Mouse (Mus musculus): Measurements from ENCODE around the gene Mcm5. TPM values are rescaled to one million over a fixed set of nuclear protein-coding genes. Genes with fewer than 3 reads are reported as not detected.

Mcm5 gene
- total and polyA plus RNA-seq, 3 experiments = 397 to 459 TPM; not detected in 1

- TF ChIP-seq NRF1 (IDR thresholded peaks at IDR 0.05; ENCODE audit: insufficient read depth, low read depth, low read length, poor library complexity, severe bottlenecking) (no peak), E2F4 (IDR thresholded peaks at IDR 0.05; ENCODE audit: borderline replicate concordance, low read depth, low read length) (no peak), USF2 (IDR thresholded peaks at IDR 0.05; ENCODE audit: borderline replicate concordance in 1 of 2, insufficient read depth in 1 of 2, low read depth in 1 of 2, low read length in 2 of 2) (no peak), POLR2AphosphoS5 (IDR thresholded peaks at IDR 0.05; ENCODE audit: borderline replicate concordance, low read depth, low read length) (no peak), ETS1 (IDR thresholded peaks at IDR 0.05; ENCODE audit: low read depth, low read length) (0 out of 2 replicates have a peak, but pooled peaks have one; percentile 18), JUND (IDR thresholded peaks at IDR 0.05; ENCODE audit: low read depth, low read length) (no peak), KAT2A (conservative IDR thresholded peaks at IDR 0.05; ENCODE audit: low read depth, low read length) (no peak), HCFC1 (IDR thresholded peaks at IDR 0.05; ENCODE audit: low read depth, low read length) (no peak), POLR2A (IDR thresholded peaks at IDR 0.05; ENCODE audit: control insufficient read depth in 1 of 2, insufficient read depth in 1 of 2, low read depth in 1 of 2, low read length in 2 of 2, poor library complexity in 1 of 2) (no peak), ELF1 (IDR thresholded peaks at IDR 0.05; ENCODE audit: low read depth, low read length) (0 out of 2 replicates have a peak, but pooled peaks have one; percentile 11), MYC (IDR thresholded peaks at IDR 0.05; ENCODE audit: low read depth, low read length) (0 out of 2 replicates have a peak, but pooled peaks have one; percentile 24), MAX (IDR thresholded peaks at IDR 0.05; ENCODE audit: low read length) (peak; percentile 55; the same call in 1 of the 2 replicates), CHD2 (IDR thresholded peaks at IDR 0.05; ENCODE audit: low read length) (no peak), CTCF (IDR thresholded peaks at IDR 0.05 in 2 of 3, conservative IDR thresholded peaks at IDR 0.05 in 1 of 3; ENCODE audit: control insufficient read depth in 1 of 3, insufficient read depth in 1 of 3, low read depth in 2 of 3, low read length in 3 of 3, poor library complexity in 1 of 3, severe bottlenecking in 1 of 3) (no peak), RAD21 (IDR thresholded peaks at IDR 0.05; ENCODE audit: low read depth, low read length) (no peak)
Measured at GRCm38 (mm10) chr8:75081364-75082040, 27.9 kb upstream of the Mcm5 start (continued).

DNA sequence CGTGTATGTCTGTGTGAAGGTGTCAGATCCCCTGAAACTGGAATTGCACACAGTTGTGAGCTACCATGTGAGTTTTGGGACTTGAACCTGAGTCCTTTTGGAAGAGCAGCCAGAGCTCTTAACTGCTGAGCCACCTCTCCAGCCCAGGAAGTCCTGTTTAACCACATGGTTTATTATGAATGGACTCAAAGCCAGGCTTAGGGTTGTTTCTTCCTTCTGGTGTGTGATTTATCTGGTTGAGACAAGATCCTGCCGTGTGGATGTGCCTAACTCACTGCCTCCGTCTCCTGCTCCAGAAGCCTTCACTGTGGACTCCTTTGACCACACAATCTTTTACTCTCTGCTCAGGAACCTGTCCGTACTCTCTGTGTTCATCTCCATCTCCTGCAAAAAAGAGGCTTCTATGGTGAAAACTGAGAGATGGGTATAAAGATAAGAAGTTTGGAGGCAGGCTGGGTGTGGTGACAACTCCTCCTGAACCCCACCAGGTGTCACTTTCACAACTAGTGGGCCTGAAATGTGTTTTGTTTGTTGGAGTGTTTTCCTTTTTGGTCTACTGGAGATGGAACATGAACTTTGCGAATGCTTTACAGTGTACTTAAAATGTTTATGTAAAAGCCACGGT is 27.1 kb upstream of the Mcm5 start:
- no peak for DNase-seq (ENCODE audit: low read depth, low spot score)

More for the DNA sequence above, 27.1 kb upstream of the Mcm5 start:
- Histone ChIP-seq H3K27me3 (ENCODE audit: control insufficient read depth in 1 of 2, insufficient read depth in 2 of 2, low read length in 2 of 2) (no peaks in the 10 kb centered on the region), H3K79me2 (ENCODE audit: control insufficient read depth, insufficient read depth, low read length, poor library complexity) (no peaks in the 10 kb centered on the region), H3K4me3 (ENCODE audit: control insufficient read depth in 1 of 2, insufficient read depth in 1 of 2, low read depth in 2 of 2, low read length in 2 of 2) (no peak overlapping the region), H3K27ac (ENCODE audit: control insufficient read depth, low read depth, low read length) (peak overlapping the region; percentile 1; the same call in 1 of the 2 replicates), H3K9me3 (replicated peaks; ENCODE audit: insufficient read depth, low read length) (no peaks in the 10 kb centered on the region), H3K36me3 (ENCODE audit: control insufficient read depth in 1 of 2, insufficient read depth in 2 of 2, low read length in 2 of 2) (peaks cover 0 to 41% of the 10 kb centered on the region in 2 experiments; a peak in 2 of 4 replicates), H3K9ac (ENCODE audit: control insufficient read depth, low read depth, low read length, poor library complexity, severe bottlenecking) (peak overlapping the region; percentile 6; the same call in 1 of the 2 replicates), H3K4me1 (ENCODE audit: control insufficient read depth in 1 of 2, insufficient read depth in 2 of 2, low read length in 2 of 2) (peaks cover 36 to 47% of the 10 kb centered on the region in 2 experiments)
- TF ChIP-seq SIN3A (IDR thresholded peaks at IDR 0.05; ENCODE audit: low read length) (no peak), ZNF384 (IDR thresholded peaks at IDR 0.05; ENCODE audit: low read depth, low read length) (no peak), MAFK (IDR thresholded peaks at IDR 0.05; ENCODE audit: borderline replicate concordance, low read depth, low read length) (no peak), NELFE (IDR thresholded peaks at IDR 0.05; ENCODE audit: low read depth, low read length) (no peak), ZMIZ1 (IDR thresholded peaks at IDR 0.05; ENCODE audit: low read depth, low read length) (no peak), NRF1 (IDR thresholded peaks at IDR 0.05; ENCODE audit: insufficient read depth, low read depth, low read length, poor library complexity, severe bottlenecking) (no peak), EP300 (IDR thresholded peaks at IDR 0.05; ENCODE audit: low read depth in 1 of 2, low read length in 2 of 2) (no peak), MEF2A (IDR thresholded peaks at IDR 0.05; ENCODE audit: extremely low read depth, insufficient replicate concordance, low read depth, low read length, poor library complexity, severe bottlenecking) (no peak), POLR2A (IDR thresholded peaks at IDR 0.05; ENCODE audit: control insufficient read depth in 1 of 2, insufficient read depth in 1 of 2, low read depth in 1 of 2, low read length in 2 of 2, poor library complexity in 1 of 2) (no peak), CHD1 (IDR thresholded peaks at IDR 0.05; ENCODE audit: low read depth, low read length) (no peak), ETS1 (IDR thresholded peaks at IDR 0.05; ENCODE audit: low read depth, low read length) (peak; percentile 4; the same call in 1 of the 2 replicates), ELF1 (IDR thresholded peaks at IDR 0.05; ENCODE audit: low read depth, low read length) (no peak), MYB (IDR thresholded peaks at IDR 0.05; ENCODE audit: low read depth, low read length) (no peak), CTCF (IDR thresholded peaks at IDR 0.05 in 2 of 3, conservative IDR thresholded peaks at IDR 0.05 in 1 of 3; ENCODE audit: control insufficient read depth in 1 of 3, insufficient read depth in 1 of 3, low read depth in 2 of 3, low read length in 3 of 3, poor library complexity in 1 of 3, severe bottlenecking in 1 of 3) (peak in 1 of 3 experiments; percentile 14; a peak in 1 of 6 replicates), UBTF (IDR thresholded peaks at IDR 0.05; ENCODE audit: borderline replicate concordance, insufficient read depth, low read depth, low read length) (no peak), CHD2 (IDR thresholded peaks at IDR 0.05; ENCODE audit: low read length) (no peak), TCF12 (IDR thresholded peaks at IDR 0.05; ENCODE audit: low read depth, low read length) (no peak), GATA1 (IDR thresholded peaks at IDR 0.05; ENCODE audit: low read depth, low read length) (peak; percentile 55)

Measured in MEL (cell line).